Mouse (Mus musculus): ENCODE measurements around the gene Cox10. TPM values are rescaled to one million over a fixed set of nuclear protein-coding genes. Genes with fewer than 3 reads are reported as not detected.

Gene Cox10
- polyA plus RNA-seq, 1 experiment from 2014 or later: 28.9 TPM

DNA sequence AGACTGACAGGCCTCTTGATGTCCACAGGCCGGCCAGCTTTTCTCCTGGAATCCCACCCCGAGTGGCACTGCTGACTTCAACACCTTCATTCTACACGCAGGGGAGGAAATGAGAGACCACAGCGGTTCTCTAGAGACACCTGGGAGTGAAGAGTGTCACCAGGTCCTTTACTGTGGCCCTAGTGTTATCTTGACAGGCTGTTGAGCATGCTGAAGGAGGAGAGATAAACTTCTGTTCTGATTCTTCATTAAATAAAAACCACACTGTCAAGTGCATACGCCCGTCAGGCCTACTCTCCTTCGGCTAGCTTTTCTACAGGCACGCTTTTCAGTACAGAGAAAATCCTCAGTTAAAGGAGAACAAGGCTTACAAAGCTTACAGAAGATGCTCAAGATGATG is 60.0 kb downstream of the Cox10 start:
- Histone ChIP-seq H3K27ac (ENCODE audit: low read depth, low read length) (no peak overlapping the region), H3K9me3 (ENCODE audit: control insufficient read depth, low read length) (no peaks in the 10 kb centered on the region), H3K27me3 (replicated peaks; ENCODE audit: control insufficient read depth, insufficient read depth, low read length) (no peaks in the 10 kb centered on the region), H3K4me3 (ENCODE audit: low read length) (no peak overlapping the region), H3K9ac (ENCODE audit: low read depth, low read length) (no peak overlapping the region), H3K4me1 (ENCODE audit: control insufficient read depth, insufficient read depth, low read depth, low read length) (peaks cover 11% of the 10 kb centered on the region), H3K36me3 (ENCODE audit: control insufficient read depth, insufficient read depth, low read length) (no peaks in the 10 kb centered on the region), H3K4me2 (ENCODE audit: low read length) (no peak overlapping the region)
- no peak for ATAC-seq
- WGBS: 92% methylated on average over 8 of the region's 8 CpGs

- Histone ChIP-seq H3K9me3 (ENCODE audit: control insufficient read depth, low read length) (no peaks in the 10 kb centered on the region), H3K4me3 (ENCODE audit: low read length) (no peak overlapping the region), H3K4me2 (ENCODE audit: low read length) (no peak overlapping the region), H3K4me1 (ENCODE audit: control insufficient read depth, insufficient read depth, low read depth, low read length) (peaks cover 4% of the 10 kb centered on the region; the same call in 1 of the 2 replicates), H3K27ac (ENCODE audit: low read depth, low read length) (no peak overlapping the region), H3K27me3 (replicated peaks; ENCODE audit: control insufficient read depth, insufficient read depth, low read length) (no peaks in the 10 kb centered on the region), H3K36me3 (ENCODE audit: control insufficient read depth, insufficient read depth, low read length) (no peaks in the 10 kb centered on the region), H3K9ac (ENCODE audit: low read depth, low read length) (no peak overlapping the region)
- no peak for ATAC-seq
- 30% methylated on average over 5 of the region's 5 CpGs for WGBS
Measured at GRCm38 (mm10) chr11:64018165-64018564, 61.1 kb downstream of the Cox10 start.

- Histone ChIP-seq H3K4me1 (ENCODE audit: control insufficient read depth, insufficient read depth, low read depth, low read length) (no peaks in the 10 kb centered on the region; the same call in none of the 2 replicates), H3K4me3 (ENCODE audit: low read length) (no peak overlapping the region), H3K27me3 (replicated peaks; ENCODE audit: control insufficient read depth, insufficient read depth, low read length) (no peaks in the 10 kb centered on the region), H3K9ac (ENCODE audit: low read depth, low read length) (no peak overlapping the region), H3K9me3 (ENCODE audit: control insufficient read depth, low read length) (no peaks in the 10 kb centered on the region), H3K27ac (ENCODE audit: low read depth, low read length) (no peak overlapping the region), H3K4me2 (ENCODE audit: low read length) (no peak overlapping the region), H3K36me3 (ENCODE audit: control insufficient read depth, insufficient read depth, low read length) (no peaks in the 10 kb centered on the region)
- 64% methylated on average over 6 of the region's 6 CpGs for WGBS
- no peak for ATAC-seq
Measured at GRCm38 (mm10) chr11:64015309-64015708, 64.0 kb downstream of the Cox10 start.

DNA sequence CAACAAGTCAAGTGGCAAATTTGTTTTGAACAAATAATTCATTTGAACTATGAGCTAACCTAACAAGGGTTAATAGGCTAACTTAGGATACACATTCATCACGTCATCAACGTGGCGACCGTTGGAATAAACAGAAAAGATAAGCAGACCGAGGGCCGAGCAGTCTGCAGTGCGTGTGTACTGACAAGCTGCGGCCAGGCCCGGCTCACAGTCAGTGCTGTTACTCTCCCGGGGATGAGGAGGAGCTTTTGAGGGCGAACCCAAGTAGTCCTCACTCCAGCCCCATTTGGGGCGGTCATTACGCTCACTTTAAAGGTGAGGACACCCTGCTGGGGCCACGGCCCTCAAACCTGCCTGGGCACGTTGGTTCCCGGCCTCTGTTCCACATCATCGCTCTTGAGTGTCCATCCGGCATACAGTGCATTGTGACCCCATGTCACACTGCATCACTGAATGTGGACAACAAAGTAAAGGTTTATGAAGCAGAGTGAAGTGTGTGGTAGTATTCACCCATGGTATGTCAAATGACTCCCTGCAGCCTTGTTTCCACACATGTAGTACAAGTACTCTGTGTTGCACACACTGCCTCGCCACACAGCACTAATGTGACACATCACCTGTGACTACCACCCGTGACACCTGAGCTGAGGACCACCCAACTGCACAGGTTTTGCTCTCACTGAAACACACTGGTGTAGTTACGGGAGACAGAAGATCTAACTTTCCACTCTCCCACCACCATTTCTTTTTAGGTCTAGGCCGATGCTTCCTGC is 68.4 kb downstream of the Cox10 start:
- H3K4me2 ChIP-seq (ENCODE audit: low read length): no peak overlapping the region
- no peak for ATAC-seq
- no peak overlapping the region for H3K9ac ChIP-seq (ENCODE audit: low read depth, low read length)
- 49% methylated on average over 22 of the region's 22 CpGs for WGBS
- H3K9me3 ChIP-seq (ENCODE audit: control insufficient read depth, low read length): no peaks in the 10 kb centered on the region
- H3K27ac ChIP-seq (ENCODE audit: low read depth, low read length): no peak overlapping the region
- no peaks in the 10 kb centered on the region for H3K27me3 ChIP-seq (replicated peaks; ENCODE audit: control insufficient read depth, insufficient read depth, low read length)
- no peaks in the 10 kb centered on the region for H3K36me3 ChIP-seq (ENCODE audit: control insufficient read depth, insufficient read depth, low read length)
- no peak overlapping the region for H3K4me3 ChIP-seq (ENCODE audit: low read length)
- H3K4me1 ChIP-seq (ENCODE audit: control insufficient read depth, insufficient read depth, low read depth, low read length): no peaks in the 10 kb centered on the region; the same call in none of the 2 replicates

GRCm38 (mm10) chr11:64004152-64004551 is 75.1 kb downstream of the Cox10 start:
- H3K27me3 ChIP-seq (replicated peaks; ENCODE audit: control insufficient read depth, insufficient read depth, low read length): no peaks in the 10 kb centered on the region
- no peak overlapping the region for H3K4me2 ChIP-seq (ENCODE audit: low read length)

GRCm38 (mm10) chr11:64003484-64003883 is 75.8 kb downstream of the Cox10 start:
- no peaks in the 10 kb centered on the region for H3K27me3 ChIP-seq (replicated peaks; ENCODE audit: control insufficient read depth, insufficient read depth, low read length)
- no peaks in the 10 kb centered on the region for H3K36me3 ChIP-seq (ENCODE audit: control insufficient read depth, insufficient read depth, low read length)
- peaks cover 5% of the 10 kb centered on the region; the same call in 1 of the 2 replicates for H3K4me1 ChIP-seq (ENCODE audit: control insufficient read depth, insufficient read depth, low read depth, low read length)
- no peaks in the 10 kb centered on the region for H3K9me3 ChIP-seq (ENCODE audit: control insufficient read depth, low read length)
- no peak overlapping the region for H3K4me3 ChIP-seq (ENCODE audit: low read length)
- no peak overlapping the region for H3K27ac ChIP-seq (ENCODE audit: low read depth, low read length)
- ATAC-seq: no peak
- WGBS: 61% methylated on average over 3 of the region's 3 CpGs
- no peak overlapping the region for H3K4me2 ChIP-seq (ENCODE audit: low read length)
- no peak overlapping the region for H3K9ac ChIP-seq (ENCODE audit: low read depth, low read length)

More at GRCm38 (mm10) chr11:64004152-64004551, 75.1 kb downstream of the Cox10 start:
- Histone ChIP-seq H3K4me3 (ENCODE audit: low read length) (no peak overlapping the region), H3K36me3 (ENCODE audit: control insufficient read depth, insufficient read depth, low read length) (no peaks in the 10 kb centered on the region), H3K27ac (ENCODE audit: low read depth, low read length) (no peak overlapping the region), H3K9ac (ENCODE audit: low read depth, low read length) (no peak overlapping the region), H3K4me1 (ENCODE audit: control insufficient read depth, insufficient read depth, low read depth, low read length) (peaks cover 5% of the 10 kb centered on the region; the same call in 1 of the 2 replicates), H3K9me3 (ENCODE audit: control insufficient read depth, low read length) (no peaks in the 10 kb centered on the region)
- WGBS: 86% methylated on average over 4 of the region's 4 CpGs
- ATAC-seq: no peak

- WGBS: 100% methylated on average over 2 of the region's 2 CpGs
- no peak for ATAC-seq
- no peak overlapping the region for H3K27ac ChIP-seq (ENCODE audit: low read depth, low read length)
Measured at GRCm38 (mm10) chr11:64002629-64003028, 76.6 kb downstream of the Cox10 start.

GRCm38 (mm10) chr11:64001111-64001510 is 78.2 kb downstream of the Cox10 start:
- no peak overlapping the region for H3K27ac ChIP-seq (ENCODE audit: low read depth, low read length)
- no peak overlapping the region for H3K4me3 ChIP-seq (ENCODE audit: low read length)
- 79% methylated on average over 2 of the region's 2 CpGs for WGBS
- H3K27me3 ChIP-seq (replicated peaks; ENCODE audit: control insufficient read depth, insufficient read depth, low read length): no peaks in the 10 kb centered on the region
- peaks cover 5% of the 10 kb centered on the region; the same call in 1 of the 2 replicates for H3K4me1 ChIP-seq (ENCODE audit: control insufficient read depth, insufficient read depth, low read depth, low read length)
- no peaks in the 10 kb centered on the region for H3K9me3 ChIP-seq (ENCODE audit: control insufficient read depth, low read length)
- no peak overlapping the region for H3K9ac ChIP-seq (ENCODE audit: low read depth, low read length)
- H3K36me3 ChIP-seq (ENCODE audit: control insufficient read depth, insufficient read depth, low read length): no peaks in the 10 kb centered on the region
- H3K4me2 ChIP-seq (ENCODE audit: low read length): no peak overlapping the region
- no peak for ATAC-seq

More at GRCm38 (mm10) chr11:64002629-64003028, 76.6 kb downstream of the Cox10 start:
- H3K27me3 ChIP-seq (replicated peaks; ENCODE audit: control insufficient read depth, insufficient read depth, low read length): no peaks in the 10 kb centered on the region
- no peak overlapping the region for H3K9ac ChIP-seq (ENCODE audit: low read depth, low read length)
- H3K4me3 ChIP-seq (ENCODE audit: low read length): no peak overlapping the region
- H3K4me2 ChIP-seq (ENCODE audit: low read length): no peak overlapping the region
- H3K4me1 ChIP-seq (ENCODE audit: control insufficient read depth, insufficient read depth, low read depth, low read length): peaks cover 5% of the 10 kb centered on the region; the same call in 1 of the 2 replicates
- no peaks in the 10 kb centered on the region for H3K9me3 ChIP-seq (ENCODE audit: control insufficient read depth, low read length)
- H3K36me3 ChIP-seq (ENCODE audit: control insufficient read depth, insufficient read depth, low read length): no peaks in the 10 kb centered on the region

DNA sequence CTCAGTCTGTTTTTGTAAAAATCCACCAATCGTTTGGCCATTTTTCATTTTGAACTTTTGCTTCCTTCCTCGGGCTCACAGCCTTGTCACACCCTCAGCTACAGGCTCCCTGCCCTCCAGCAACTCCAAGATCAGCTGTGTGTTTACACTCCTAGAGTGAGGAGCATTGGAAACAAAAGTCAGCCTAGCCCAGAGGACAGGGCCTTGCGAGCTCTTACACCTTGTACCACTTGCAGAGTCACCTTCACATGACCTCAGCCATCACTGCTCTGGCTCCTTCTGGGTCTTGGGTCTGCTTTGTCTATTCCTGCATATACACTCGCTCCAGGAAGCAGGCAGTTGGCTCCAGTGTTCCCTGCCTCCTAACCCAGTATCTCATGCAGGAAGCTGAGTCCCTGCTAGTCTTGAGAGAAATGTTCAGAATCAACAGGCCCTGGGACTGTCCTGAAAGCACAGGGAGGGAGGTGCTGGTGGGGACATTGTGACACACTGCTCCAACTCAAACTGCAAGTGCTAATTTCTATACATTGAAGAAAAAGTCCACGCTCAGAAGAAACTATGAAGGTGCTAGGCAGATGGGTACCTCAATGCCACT is 79.0 kb downstream of the Cox10 start:
- no peak overlapping the region for H3K9ac ChIP-seq (ENCODE audit: low read depth, low read length)
- H3K9me3 ChIP-seq (ENCODE audit: control insufficient read depth, low read length): no peaks in the 10 kb centered on the region
- no peaks in the 10 kb centered on the region for H3K27me3 ChIP-seq (replicated peaks; ENCODE audit: control insufficient read depth, insufficient read depth, low read length)
- no peak overlapping the region for H3K27ac ChIP-seq (ENCODE audit: low read depth, low read length)
- no peak overlapping the region for H3K4me2 ChIP-seq (ENCODE audit: low read length)
- H3K4me3 ChIP-seq (ENCODE audit: low read length): no peak overlapping the region
- WGBS: 72% methylated on average over 5 of the region's 5 CpGs
- H3K4me1 ChIP-seq (ENCODE audit: control insufficient read depth, insufficient read depth, low read depth, low read length): peaks cover 5% of the 10 kb centered on the region; the same call in 1 of the 2 replicates
- no peaks in the 10 kb centered on the region for H3K36me3 ChIP-seq (ENCODE audit: control insufficient read depth, insufficient read depth, low read length)
- ATAC-seq: no peak

All from hindbrain, embryonic 16.5 days (tissue).